Mouse (Mus musculus) MEL (cell line): ENCODE measurements around the gene Ugt1a6b. TPM values are rescaled to one million over a fixed set of nuclear protein-coding genes. Genes with fewer than 3 reads are reported as not detected.

Experiments used
- DNase-seq: peaks from one replicate; pipeline ENCODE4 v3.0.0; 2011; ENCODE audit warnings: low read depth, low spot score
- H3K27ac ChIP-seq: 2 replicates; pipeline ENCODE4 v1.5.1; 2012; ENCODE audit warnings: low read depth, mild to moderate bottlenecking, control low read depth, low read length, moderate library complexity; ENCODE audit not compliant: control insufficient read depth
- H3K27me3 ChIP-seq, 2 experiments: fragments of 150-350 bp in 1 of 2; sonication (generic) in 1 of 2; 2 replicates each; pipeline ENCODE4 v1.6.1; 2012; ENCODE audit warnings: low read length in 2 of 2, mild to moderate bottlenecking in 2 of 2, improper control_type of control experiment in 1 of 2, moderate library complexity in 1 of 2; ENCODE audit not compliant: insufficient read depth in 2 of 2, control insufficient read depth in 1 of 2
- H3K36me3 ChIP-seq, 2 experiments: 2 replicates each; pipeline ENCODE4 v1.6.1; 2012 to 2014; ENCODE audit warnings: low read length in 2 of 2, improper control_type of control experiment in 1 of 2, inconsistent platforms in 1 of 2, mild to moderate bottlenecking in 1 of 2; ENCODE audit not compliant: insufficient read depth in 2 of 2, control insufficient read depth in 1 of 2
- H3K4me1 ChIP-seq, 2 experiments: fragments of 150-350 bp in 1 of 2; sonication (generic) in 1 of 2; 2 replicates each; pipeline ENCODE4 v1.6.1; 2012; ENCODE audit warnings: low read length in 2 of 2, improper control_type of control experiment in 1 of 2, mild to moderate bottlenecking in 1 of 2; ENCODE audit not compliant: insufficient read depth in 2 of 2, control insufficient read depth in 1 of 2
- H3K4me3 ChIP-seq, 2 experiments: fragments of 150-350 bp in 1 of 2; sonication (generic) in 1 of 2; 2 replicates each; pipeline ENCODE4 v1.5.1; 2012; ENCODE audit warnings: low read depth in 2 of 2, low read length in 2 of 2, mild to moderate bottlenecking in 2 of 2, moderate library complexity in 2 of 2, control low read depth in 1 of 2, improper control_type of control experiment in 1 of 2; ENCODE audit not compliant: control insufficient read depth in 1 of 2, insufficient read depth in 1 of 2
- H3K79me2 ChIP-seq: 2 replicates; pipeline ENCODE4 v1.6.1; 2012; ENCODE audit warnings: mild to moderate bottlenecking, low read length, moderate library complexity; ENCODE audit not compliant: control insufficient read depth, poor library complexity, insufficient read depth
- H3K9ac ChIP-seq: 2 replicates; pipeline ENCODE4 v1.6.1; 2012; ENCODE audit warnings: low read depth, mild to moderate bottlenecking, control low read depth, low read length, moderate library complexity; ENCODE audit not compliant: control insufficient read depth, poor library complexity, severe bottlenecking
- H3K9me3 ChIP-seq: fragments of 150-350 bp; sonication (generic); replicated peaks from 2 replicates; pipeline ENCODE4 v1.6.1; 2012; ENCODE audit warnings: mild to moderate bottlenecking, low read length, improper control_type of control experiment, moderate library complexity; ENCODE audit not compliant: insufficient read depth
- CTCF ChIP-seq, 3 experiments: IDR thresholded peaks in 2 of 3; conservative IDR thresholded peaks in 1 of 3; 2 replicates each; pipeline ENCODE4 v1.5.1; 2011 to 2012; ENCODE audit warnings: low read length in 3 of 3, low read depth in 2 of 3, mild to moderate bottlenecking in 2 of 3, improper control_type of control experiment in 1 of 3, inconsistent platforms in 1 of 3, mixed read lengths in 1 of 3, moderate library complexity in 1 of 3; ENCODE audit not compliant: control insufficient read depth in 1 of 3, insufficient read depth in 1 of 3, poor library complexity in 1 of 3, severe bottlenecking in 1 of 3
- ELF1 ChIP-seq: IDR thresholded peaks from 2 replicates; pipeline ENCODE4 v1.6.1; 2014; ENCODE audit warnings: low read depth, mild to moderate bottlenecking, inconsistent platforms, low read length, improper control_type of control experiment, moderate library complexity
- ETS1 ChIP-seq: IDR thresholded peaks from 2 replicates; pipeline ENCODE4 v1.6.1; 2012; ENCODE audit warnings: low read depth, mild to moderate bottlenecking, inconsistent platforms, low read length, improper control_type of control experiment, moderate library complexity
- GATA1 ChIP-seq: IDR thresholded peaks from 2 replicates; pipeline ENCODE4 v1.6.1; 2011; ENCODE audit warnings: low read depth, low read length, improper control_type of control experiment
- MAX ChIP-seq: IDR thresholded peaks from 2 replicates; pipeline ENCODE4 v1.6.1; 2011; ENCODE audit warnings: low read length, improper control_type of control experiment
- MAZ ChIP-seq: IDR thresholded peaks from 2 replicates; pipeline ENCODE4 v1.6.1; 2012; ENCODE audit warnings: low read depth, mild to moderate bottlenecking, inconsistent platforms, low read length, improper control_type of control experiment
- MEF2A ChIP-seq: IDR thresholded peaks from 2 replicates; pipeline ENCODE4 v1.6.1; 2014; ENCODE audit warnings: low read depth, mild to moderate bottlenecking, inconsistent platforms, low read length, improper control_type of control experiment; ENCODE audit not compliant: poor library complexity, insufficient replicate concordance, severe bottlenecking; ENCODE audit errors: extremely low read depth
- NELFE ChIP-seq: IDR thresholded peaks from 2 replicates; pipeline ENCODE4 v1.6.1; 2011; ENCODE audit warnings: low read depth, low read length, improper control_type of control experiment
- POLR2A ChIP-seq, 2 experiments: IDR thresholded peaks; 2 replicates each; pipeline ENCODE4 v1.6.1; 2011 to 2012; ENCODE audit warnings: low read length in 2 of 2, mild to moderate bottlenecking in 2 of 2, control low read depth in 1 of 2, improper control_type of control experiment in 1 of 2, low read depth in 1 of 2, moderate library complexity in 1 of 2; ENCODE audit not compliant: control insufficient read depth in 1 of 2, insufficient read depth in 1 of 2, poor library complexity in 1 of 2
- POLR2AphosphoS2 ChIP-seq: IDR thresholded peaks from 2 replicates; pipeline ENCODE4 v1.6.1; 2011; ENCODE audit warnings: low read length, improper control_type of control experiment
- POLR2AphosphoS5 ChIP-seq: IDR thresholded peaks from 2 replicates; pipeline ENCODE4 v1.6.1; 2012; ENCODE audit warnings: low read depth, borderline replicate concordance, mild to moderate bottlenecking, inconsistent platforms, low read length, moderate library complexity, mixed read lengths
- TAL1 ChIP-seq: IDR thresholded peaks from 2 replicates; pipeline ENCODE4 v1.6.1; 2012; ENCODE audit warnings: mild to moderate bottlenecking, inconsistent platforms, low read length, moderate library complexity, mixed read lengths
- TCF12 ChIP-seq: IDR thresholded peaks from 2 replicates; pipeline ENCODE4 v1.6.1; 2014; ENCODE audit warnings: low read depth, mild to moderate bottlenecking, inconsistent platforms, low read length, improper control_type of control experiment, moderate library complexity
- ZKSCAN1 ChIP-seq: IDR thresholded peaks from 2 replicates; pipeline ENCODE4 v1.6.1; 2012; ENCODE audit warnings: low read depth, mild to moderate bottlenecking, inconsistent platforms, low read length, improper control_type of control experiment, moderate library complexity
- polyA plus RNA-seq, 2 experiments: library from polyadenylated mRNA; stranded (reverse) in 1 of 2; unstranded in 1 of 2; fragments of >175 nt in 1 of 2; fragments of >200 nt in 1 of 2; gene quantifications; 2 replicates each; pipeline versions ENCODE4 v1.2.1 to v1.2.4; 2012; ENCODE audit warnings: low replicate concordance in 2 of 2, low read depth in 1 of 2; ENCODE audit not compliant: insufficient read length in 2 of 2, insufficient read depth in 1 of 2, missing spikeins in 1 of 2
- total RNA-seq: library from RNA; depleted of rRNA; stranded (reverse); fragments of 300-350 nt; gene quantifications from 2 replicates; pipeline ENCODE4 v1.2.3, GENCODE M21; 2012

Ugt1a6b gene
- total and polyA plus RNA-seq, 3 experiments, result not detected

GRCm38 (mm10) chr1:88260114-88260513 is 157.1 kb downstream of the Ugt1a6b start:
- Histone ChIP-seq H3K79me2 (no peaks in the 10 kb centered on the region), H3K36me3 (peaks cover 0 to 24% of the 10 kb centered on the region in 2 experiments; a peak in 3 of 4 replicates)
- peak; percentile 47 for DNase-seq
- peak in 1 of 2 experiments; percentile 31; a peak in 1 of 4 replicates for TF ChIP-seq POLR2A (IDR thresholded peaks at IDR 0.05; ENCODE audit: control insufficient read depth in 1 of 2, insufficient read depth in 1 of 2, low read depth in 1 of 2, low read length in 2 of 2, poor library complexity in 1 of 2)
- TF ChIP-seq ELF1, result no peak
- TF ChIP-seq, all 39 proteins: peak for 1
- no peak overlapping the region for H3K4me3 ChIP-seq
- no peak overlapping the region for H3K9ac ChIP-seq
- no peaks in the 10 kb centered on the region for H3K9me3 ChIP-seq
- peaks cover 7 to 17% of the 10 kb centered on the region in 2 experiments for H3K4me1 ChIP-seq
- no peak overlapping the region for H3K27ac ChIP-seq
- H3K27me3 ChIP-seq, result no peaks in the 10 kb centered on the region

DNA sequence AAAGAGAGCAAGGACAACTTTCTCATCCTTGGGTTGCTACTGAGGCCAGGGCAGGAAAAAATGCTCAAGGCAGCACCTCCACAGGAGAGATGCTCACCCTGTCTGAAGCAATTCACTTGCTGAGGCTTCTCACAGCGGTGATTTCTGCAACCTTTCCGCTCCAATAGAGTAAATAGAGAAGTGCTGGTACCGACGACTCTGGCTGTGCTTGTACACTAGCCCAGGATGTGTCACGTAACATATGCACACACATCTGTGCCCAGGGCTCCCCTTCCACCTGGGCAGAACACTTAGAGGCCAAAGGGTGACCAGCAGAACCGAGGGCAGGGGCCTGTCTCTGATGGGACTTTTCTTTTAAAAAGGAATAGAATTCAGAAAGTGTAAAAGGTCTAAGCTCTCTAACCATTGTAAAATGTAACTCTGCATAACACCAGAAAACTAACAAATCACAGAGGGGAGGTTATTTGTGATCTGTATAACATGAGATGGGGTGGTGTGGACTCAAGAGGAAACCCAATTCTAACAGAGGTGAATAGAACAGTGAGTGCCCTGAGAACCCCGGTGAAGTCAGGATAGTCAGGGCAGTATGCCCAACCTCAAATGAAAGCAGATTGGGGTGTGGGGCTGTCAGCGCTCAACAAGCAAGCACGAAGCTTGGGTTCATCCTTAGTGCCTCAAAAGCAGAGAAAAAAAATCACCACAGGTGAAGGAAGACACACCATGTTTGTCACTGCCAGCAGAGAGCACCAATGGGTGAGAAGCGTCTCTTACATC is 157.7 kb downstream of the Ugt1a6b start:
- no peak overlapping the region for H3K27ac ChIP-seq
- H3K4me1 ChIP-seq, result peaks cover 7 to 17% of the 10 kb centered on the region in 2 experiments
- peaks cover 6 to 24% of the 10 kb centered on the region in 2 experiments for H3K36me3 ChIP-seq
- no peaks in the 10 kb centered on the region for H3K9me3 ChIP-seq
- H3K79me2 ChIP-seq, result no peaks in the 10 kb centered on the region
- no peak overlapping the region for H3K4me3 ChIP-seq
- H3K9ac ChIP-seq, result no peak overlapping the region
- H3K27me3 ChIP-seq, result no peaks in the 10 kb centered on the region
- TF ChIP-seq CTCF (IDR thresholded peaks at IDR 0.05 in 2 of 3, conservative IDR thresholded peaks at IDR 0.05 in 1 of 3; ENCODE audit: control insufficient read depth in 1 of 3, insufficient read depth in 1 of 3, low read depth in 2 of 3, low read length in 3 of 3, poor library complexity in 1 of 3, severe bottlenecking in 1 of 3), result no peak
- no peak for TF ChIP-seq MAZ
- no peak for TF ChIP-seq POLR2AphosphoS5
- no peak; the same call in 1 of the 2 replicates for TF ChIP-seq POLR2AphosphoS2
- no peak for TF ChIP-seq GATA1
- TF ChIP-seq NELFE, result no peak
- no peak for TF ChIP-seq TCF12
- TF ChIP-seq ELF1, result no peak
- no peak for TF ChIP-seq ETS1
- TF ChIP-seq MAX, result no peak
- TF ChIP-seq TAL1, result no peak
- no peak for TF ChIP-seq ZKSCAN1
- no peak for TF ChIP-seq POLR2A (IDR thresholded peaks at IDR 0.05; ENCODE audit: control insufficient read depth in 1 of 2, insufficient read depth in 1 of 2, low read depth in 1 of 2, low read length in 2 of 2, poor library complexity in 1 of 2)
- TF ChIP-seq MEF2A, result no peak
- TF ChIP-seq, all 39 proteins: peak for 0
- no peak for DNase-seq
